Mouse (Mus musculus): ENCODE measurements around the gene Hist1h3f. TPM values are rescaled to one million over a fixed set of nuclear protein-coding genes. Genes with fewer than 3 reads are reported as not detected.
"Not testable (repeated sequence)": the region's sequence is repeated elsewhere in the genome, so short reads cannot be mapped to it uniquely, and the experiment has no call there.

Hist1h3f gene
- polyA plus RNA-seq, 1 experiment from 2014 or later = 0.94 TPM

- not testable (repeated sequence) for H3K4me1 ChIP-seq (ENCODE audit: control insufficient read depth, insufficient read depth, low read length); H3K27me3 ChIP-seq (ENCODE audit: control insufficient read depth, insufficient read depth, low read length); H3K9ac ChIP-seq (replicated peaks; ENCODE audit: low read depth, low read length); H3K36me3 ChIP-seq (ENCODE audit: control insufficient read depth, insufficient read depth, low read length); ATAC-seq (ENCODE audit: insufficient number of reproducible peaks, insufficient read depth, low FRiP score, low read depth); H3K9me3 ChIP-seq (ENCODE audit: control insufficient read depth, low read depth, low read length)
- Histone ChIP-seq H3K4me3 (ENCODE audit: low read depth, low read length) (peak overlapping the region; percentile 29; the same call in 1 of the 2 replicates), H3K4me2 (replicated peaks; ENCODE audit: low read depth, low read length) (peak overlapping the region; percentile 70; the same call in 1 of the 2 replicates), H3K27ac (ENCODE audit: low read length) (peak overlapping the region; percentile 99)
- 0% methylated on average over 2 of the region's 5 CpGs for WGBS
These were observed 17.7 kb downstream of the Hist1h3f start for GRCm38 (mm10) chr13:23561531-23561882.

GRCm38 (mm10) chr13:23561883-23562659 is 18.2 kb downstream of the Hist1h3f start, which contains the start of gene Hist1h3e:
TSS of gene Hist1h3e (minus strand) at chr13:23562369.
- Histone ChIP-seq H3K4me2 (replicated peaks; ENCODE audit: low read depth, low read length) (peak within 1 kb of the TSS; percentile 70), H3K4me3 (ENCODE audit: low read depth, low read length) (peak within 1 kb of the TSS; percentile 29), H3K27ac (ENCODE audit: low read length) (peak within 1 kb of the TSS; percentile 99), H3K9ac (replicated peaks; ENCODE audit: low read depth, low read length) (peak within 1 kb of the TSS; percentile 45; the same call in 1 of the 2 replicates)
- under 1% methylated on average over 50 of the region's 67 CpGs for WGBS
- H3K4me1 ChIP-seq (ENCODE audit: control insufficient read depth, insufficient read depth, low read length); H3K9me3 ChIP-seq (ENCODE audit: control insufficient read depth, low read depth, low read length); H3K27me3 ChIP-seq (ENCODE audit: control insufficient read depth, insufficient read depth, low read length); H3K36me3 ChIP-seq (ENCODE audit: control insufficient read depth, insufficient read depth, low read length): not testable (repeated sequence)
- peak; percentile 93 for ATAC-seq (ENCODE audit: insufficient number of reproducible peaks, insufficient read depth, low FRiP score, low read depth)

- peak; percentile 62 for ATAC-seq (ENCODE audit: insufficient number of reproducible peaks, insufficient read depth, low FRiP score, low read depth)
- Histone ChIP-seq H3K9me3 (ENCODE audit: control insufficient read depth, low read depth, low read length) (no peaks in the 10 kb centered on the region), H3K4me1 (ENCODE audit: control insufficient read depth, insufficient read depth, low read length) (no peaks in the 10 kb centered on the region), H3K9ac (replicated peaks; ENCODE audit: low read depth, low read length) (peak overlapping the region; percentile 23; the same call in 1 of the 2 replicates), H3K36me3 (ENCODE audit: control insufficient read depth, insufficient read depth, low read length) (no peaks in the 10 kb centered on the region), H3K4me3 (ENCODE audit: low read depth, low read length) (peak overlapping the region; percentile 29), H3K27me3 (ENCODE audit: control insufficient read depth, insufficient read depth, low read length) (no peaks in the 10 kb centered on the region), H3K4me2 (replicated peaks; ENCODE audit: low read depth, low read length) (peak overlapping the region; percentile 70), H3K27ac (ENCODE audit: low read length) (peak overlapping the region; percentile 99)
- 2% methylated on average over 18 of the region's 18 CpGs for WGBS
These were observed 19.0 kb downstream of the Hist1h3f start for GRCm38 (mm10) chr13:23562699-23563462.

GRCm38 (mm10) chr13:23564482-23564881 is 20.6 kb downstream of the Hist1h3f start:
- Histone ChIP-seq H3K27ac (ENCODE audit: low read length) (peak overlapping the region; percentile 99), H3K4me3 (ENCODE audit: low read depth, low read length) (no peak overlapping the region), H3K4me2 (replicated peaks; ENCODE audit: low read depth, low read length) (no peak overlapping the region), H3K27me3 (ENCODE audit: control insufficient read depth, insufficient read depth, low read length) (no peaks in the 10 kb centered on the region), H3K4me1 (ENCODE audit: control insufficient read depth, insufficient read depth, low read length) (no peaks in the 10 kb centered on the region), H3K36me3 (ENCODE audit: control insufficient read depth, insufficient read depth, low read length) (no peaks in the 10 kb centered on the region), H3K9me3 (ENCODE audit: control insufficient read depth, low read depth, low read length) (no peaks in the 10 kb centered on the region), H3K9ac (replicated peaks; ENCODE audit: low read depth, low read length) (no peak overlapping the region)
- ATAC-seq (ENCODE audit: insufficient number of reproducible peaks, insufficient read depth, low FRiP score, low read depth) = no peak
- WGBS = 79% methylated on average over 2 of the region's 2 CpGs

GRCm38 (mm10) chr13:23570261-23571021 is 26.6 kb downstream of the Hist1h3f start:
- H3K9ac ChIP-seq (replicated peaks; ENCODE audit: low read depth, low read length) = peak overlapping the region; percentile 22
- not testable (repeated sequence) for H3K27me3 ChIP-seq (ENCODE audit: control insufficient read depth, insufficient read depth, low read length)
- WGBS = 4% methylated on average over 12 of the region's 41 CpGs

GRCm38 (mm10) chr13:23571022-23571503 is 27.2 kb downstream of the Hist1h3f start, which contains the start of the genes Hist1h2ae and Hist1h2bg:
TSS of gene Hist1h2ae (minus strand) at chr13:23571220.
TSS of gene Hist1h2bg (plus strand) at chr13:23571396.
- Histone ChIP-seq H3K36me3 (ENCODE audit: control insufficient read depth, insufficient read depth, low read length) (no peaks in the 10 kb centered on the region), H3K4me2 (replicated peaks; ENCODE audit: low read depth, low read length) (peak within 1 kb of the TSS; percentile 50), H3K27ac (ENCODE audit: low read length) (peak within 1 kb of the TSS; percentile 94), H3K9ac (replicated peaks; ENCODE audit: low read depth, low read length) (peak within 1 kb of the TSS; percentile 22), H3K4me1 (ENCODE audit: control insufficient read depth, insufficient read depth, low read length) (no peaks in the 10 kb centered on the region), H3K4me3 (ENCODE audit: low read depth, low read length) (peak within 1 kb of the TSS; percentile 27), H3K27me3 (ENCODE audit: control insufficient read depth, insufficient read depth, low read length) (no peaks in the 10 kb centered on the region), H3K9me3 (ENCODE audit: control insufficient read depth, low read depth, low read length) (no peaks in the 10 kb centered on the region)
- WGBS = under 1% methylated on average over 18 of the region's 18 CpGs
- ATAC-seq (ENCODE audit: insufficient number of reproducible peaks, insufficient read depth, low FRiP score, low read depth) = peak; percentile 88

More at GRCm38 (mm10) chr13:23570261-23571021, 26.6 kb downstream of the Hist1h3f start:
- H3K4me3 ChIP-seq (ENCODE audit: low read depth, low read length) = peak overlapping the region; percentile 27; the same call in 1 of the 2 replicates
- not testable (repeated sequence) for H3K36me3 ChIP-seq (ENCODE audit: control insufficient read depth, insufficient read depth, low read length); ATAC-seq (ENCODE audit: insufficient number of reproducible peaks, insufficient read depth, low FRiP score, low read depth); H3K9me3 ChIP-seq (ENCODE audit: control insufficient read depth, low read depth, low read length); H3K4me1 ChIP-seq (ENCODE audit: control insufficient read depth, insufficient read depth, low read length)
- peak overlapping the region; percentile 50 for H3K4me2 ChIP-seq (replicated peaks; ENCODE audit: low read depth, low read length)
- H3K27ac ChIP-seq (ENCODE audit: low read length) = peak overlapping the region; percentile 94

GRCm38 (mm10) chr13:23571504-23572217 is 27.8 kb downstream of the Hist1h3f start:
- not testable (repeated sequence) for ATAC-seq (ENCODE audit: insufficient number of reproducible peaks, insufficient read depth, low FRiP score, low read depth); H3K9me3 ChIP-seq (ENCODE audit: control insufficient read depth, low read depth, low read length); H3K36me3 ChIP-seq (ENCODE audit: control insufficient read depth, insufficient read depth, low read length); H3K4me1 ChIP-seq (ENCODE audit: control insufficient read depth, insufficient read depth, low read length); H3K27me3 ChIP-seq (ENCODE audit: control insufficient read depth, insufficient read depth, low read length)
- peak overlapping the region; percentile 27 for H3K4me3 ChIP-seq (ENCODE audit: low read depth, low read length)
- 0% methylated on average over 9 of the region's 34 CpGs for WGBS
- H3K9ac ChIP-seq (replicated peaks; ENCODE audit: low read depth, low read length) = peak overlapping the region; percentile 22
- H3K4me2 ChIP-seq (replicated peaks; ENCODE audit: low read depth, low read length) = peak overlapping the region; percentile 41
- peak overlapping the region; percentile 94 for H3K27ac ChIP-seq (ENCODE audit: low read length)

Measured in stomach, embryonic 14.5 days (tissue).